Mouse (Mus musculus): ENCODE results near the gene Akap14. TPM values are rescaled to one million over a fixed set of nuclear protein-coding genes. Genes with fewer than 3 reads are reported as not detected.
"Not testable (repeated sequence)": the region's sequence is repeated elsewhere in the genome, so short reads cannot be mapped to it uniquely, and the experiment has no call there.

The Akap14 gene
- not detected in 2 replicates for polyA plus RNA-seq (2015; fragmentation: Nextera tagmentation; extraction: Ambion mirVana)

DNA sequence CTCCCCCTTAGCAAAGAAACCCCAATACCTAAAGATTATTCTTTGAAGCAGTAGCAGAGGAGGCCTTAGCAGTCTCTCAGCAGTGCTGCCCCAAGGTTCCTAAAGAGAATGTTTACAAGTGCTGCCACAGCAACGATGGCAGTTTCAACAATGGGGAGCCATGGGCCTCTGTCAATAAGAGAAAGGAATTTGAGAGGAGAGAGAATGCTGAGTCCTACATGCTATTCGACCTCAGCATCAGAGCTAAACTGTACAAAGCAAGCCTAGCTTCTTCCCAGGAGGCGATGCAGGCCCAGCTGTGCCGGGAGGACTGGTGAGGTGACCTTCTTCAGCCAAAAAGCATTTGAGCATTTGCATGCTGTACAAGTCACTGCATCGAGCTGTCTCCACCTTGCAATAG lies at the start of gene Akap14:
TSS of gene Akap14 (minus strand) at position 101 of the 400 bp plus-strand sequence.
- no peak within 1 kb of the TSS for H3K9ac ChIP-seq (ENCODE audit: low read depth, low read length)
- H3K4me2 ChIP-seq (ENCODE audit: low read depth, low read length): no peak within 1 kb of the TSS
- H3K36me3 ChIP-seq (ENCODE audit: control insufficient read depth, insufficient read depth, low read length): no peaks in the 10 kb centered on the region
- no peak for ATAC-seq
- WGBS: 48% methylated on average over 5 of the region's 5 CpGs
- no peaks in the 10 kb centered on the region for H3K4me1 ChIP-seq (ENCODE audit: control insufficient read depth, insufficient read depth, low read length)
- H3K27ac ChIP-seq (ENCODE audit: low read length): no peak within 1 kb of the TSS
- H3K9me3 ChIP-seq (ENCODE audit: control insufficient read depth, low read length): no peaks in the 10 kb centered on the region
- no peak within 1 kb of the TSS for H3K4me3 ChIP-seq (ENCODE audit: low read length)
- H3K27me3 ChIP-seq (replicated peaks; ENCODE audit: control insufficient read depth, insufficient read depth, low read length): no peaks in the 10 kb centered on the region

DNA sequence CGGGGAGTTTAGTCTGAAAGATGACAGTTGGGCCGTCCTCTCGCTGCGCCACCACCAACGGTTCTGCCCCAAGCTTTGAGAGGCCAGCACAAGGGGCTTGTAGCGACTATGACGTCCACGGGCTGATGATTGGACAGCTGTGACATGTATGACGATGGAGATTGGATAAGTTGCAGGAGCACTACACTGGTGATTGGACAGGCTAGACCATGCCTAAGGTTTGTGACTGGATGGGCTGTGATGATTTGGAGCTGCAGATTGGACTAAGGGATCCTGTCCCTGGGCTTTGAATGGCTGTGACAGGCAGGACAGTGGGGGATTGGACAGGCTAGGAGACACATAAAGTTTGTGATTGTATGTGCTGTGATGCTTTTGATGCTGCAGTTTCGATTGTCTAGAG lies 42.3 kb upstream of the Akap14 start, which contains the start of gene Gm9:
TSS of gene Gm9 (minus strand) at position 101 of the 400 bp plus-strand sequence.
- no peak within 1 kb of the TSS for H3K9ac ChIP-seq (ENCODE audit: low read depth, low read length)
- 86% methylated on average over 10 of the region's 10 CpGs for WGBS
- ATAC-seq: no peak
- no peak within 1 kb of the TSS for H3K27ac ChIP-seq (ENCODE audit: low read length)
- H3K36me3 ChIP-seq (ENCODE audit: control insufficient read depth, insufficient read depth, low read length): no peaks in the 10 kb centered on the region
- H3K4me3 ChIP-seq (ENCODE audit: low read length): no peak within 1 kb of the TSS
- H3K4me2 ChIP-seq (ENCODE audit: low read depth, low read length): no peak within 1 kb of the TSS
- no peaks in the 10 kb centered on the region for H3K27me3 ChIP-seq (replicated peaks; ENCODE audit: control insufficient read depth, insufficient read depth, low read length)
- no peaks in the 10 kb centered on the region for H3K9me3 ChIP-seq (ENCODE audit: control insufficient read depth, low read length)
- no peaks in the 10 kb centered on the region for H3K4me1 ChIP-seq (ENCODE audit: control insufficient read depth, insufficient read depth, low read length)

- Histone ChIP-seq H3K4me3 (ENCODE audit: low read length) (no peak overlapping the region), H3K27me3 (replicated peaks; ENCODE audit: control insufficient read depth, insufficient read depth, low read length) (no peaks in the 10 kb centered on the region), H3K4me1 (ENCODE audit: control insufficient read depth, insufficient read depth, low read length) (no peaks in the 10 kb centered on the region), H3K4me2 (ENCODE audit: low read depth, low read length) (no peak overlapping the region), H3K27ac (ENCODE audit: low read length) (no peak overlapping the region), H3K9me3 (ENCODE audit: control insufficient read depth, low read length) (no peaks in the 10 kb centered on the region), H3K9ac (ENCODE audit: low read depth, low read length) (no peak overlapping the region), H3K36me3 (ENCODE audit: control insufficient read depth, insufficient read depth, low read length) (no peaks in the 10 kb centered on the region)
- no peak for ATAC-seq
- WGBS: 59% methylated on average over 8 of the region's 8 CpGs
Measured at GRCm38 (mm10) chrX:37198676-37199075, 30.0 kb upstream of the Akap14 start.

DNA sequence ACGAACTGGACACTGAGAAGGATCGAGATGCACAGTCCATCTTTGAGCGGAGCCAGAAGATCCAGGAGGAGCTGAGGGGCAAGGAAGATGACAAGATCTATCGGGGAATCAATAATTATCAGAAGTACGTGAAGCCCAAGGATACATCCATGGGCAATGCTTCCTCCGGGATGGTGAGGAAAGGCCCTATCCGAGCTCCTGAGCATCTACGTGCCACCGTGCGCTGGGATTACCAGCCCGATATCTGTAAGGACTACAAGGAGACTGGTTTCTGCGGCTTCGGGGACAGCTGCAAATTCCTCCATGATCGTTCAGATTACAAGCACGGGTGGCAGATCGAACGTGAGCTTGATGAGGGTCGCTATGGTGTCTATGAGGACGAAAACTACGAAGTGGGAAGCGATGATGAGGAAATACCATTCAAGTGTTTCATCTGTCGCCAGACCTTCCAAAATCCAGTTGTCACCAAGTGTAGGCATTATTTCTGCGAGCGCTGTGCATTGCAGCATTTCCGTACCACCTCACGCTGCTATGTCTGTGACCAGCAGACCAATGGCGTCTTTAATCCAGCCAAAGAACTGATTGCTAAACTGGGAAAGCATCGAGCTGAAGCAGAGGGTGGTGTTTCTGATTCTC lies 23.2 kb upstream of the Akap14 start:
- no peaks in the 10 kb centered on the region for H3K27me3 ChIP-seq (replicated peaks; ENCODE audit: control insufficient read depth, insufficient read depth, low read length)
- H3K4me1 ChIP-seq (ENCODE audit: control insufficient read depth, insufficient read depth, low read length): no peaks in the 10 kb centered on the region
- H3K36me3 ChIP-seq (ENCODE audit: control insufficient read depth, insufficient read depth, low read length): no peaks in the 10 kb centered on the region
- no peaks in the 10 kb centered on the region for H3K9me3 ChIP-seq (ENCODE audit: control insufficient read depth, low read length)
- WGBS: 24% methylated on average over 28 of the region's 28 CpGs
- ATAC-seq: peak; percentile 22; the same call in 1 of the 2 replicates
- peak overlapping the region; percentile 67 for H3K9ac ChIP-seq (ENCODE audit: low read depth, low read length)
- peak overlapping the region; percentile 62 for H3K4me3 ChIP-seq (ENCODE audit: low read length)
- peak overlapping the region; percentile 64 for H3K4me2 ChIP-seq (ENCODE audit: low read depth, low read length)
- no peak overlapping the region for H3K27ac ChIP-seq (ENCODE audit: low read length)

- H3K27me3 ChIP-seq (replicated peaks; ENCODE audit: control insufficient read depth, insufficient read depth, low read length): no peaks in the 10 kb centered on the region
- H3K36me3 ChIP-seq (ENCODE audit: control insufficient read depth, insufficient read depth, low read length): no peaks in the 10 kb centered on the region
- 0 out of 2 replicates have a peak within 1 kb of the TSS, but pooled peaks have one; percentile 51 for H3K27ac ChIP-seq (ENCODE audit: low read length)
- H3K9ac ChIP-seq (ENCODE audit: low read depth, low read length): peak within 1 kb of the TSS; percentile 67
- H3K4me1 ChIP-seq (ENCODE audit: control insufficient read depth, insufficient read depth, low read length): no peaks in the 10 kb centered on the region
- H3K4me2 ChIP-seq (ENCODE audit: low read depth, low read length): peak within 1 kb of the TSS; percentile 64
- WGBS: 18% methylated on average over 54 of the region's 63 CpGs
- no peaks in the 10 kb centered on the region for H3K9me3 ChIP-seq (ENCODE audit: control insufficient read depth, low read length)
- peak; percentile 93 for ATAC-seq
- H3K4me3 ChIP-seq (ENCODE audit: low read length): peak within 1 kb of the TSS; percentile 62
Measured at GRCm38 (mm10) chrX:37191105-37191743, 22.6 kb upstream of the Akap14 start, which contains the start of the genes Ndufa1 and Rnf113a1. Gene Ndufa1, minus strand, starts transcription at chrX:37191163. Gene Rnf113a1, plus strand, starts transcription at chrX:37191245.

DNA sequence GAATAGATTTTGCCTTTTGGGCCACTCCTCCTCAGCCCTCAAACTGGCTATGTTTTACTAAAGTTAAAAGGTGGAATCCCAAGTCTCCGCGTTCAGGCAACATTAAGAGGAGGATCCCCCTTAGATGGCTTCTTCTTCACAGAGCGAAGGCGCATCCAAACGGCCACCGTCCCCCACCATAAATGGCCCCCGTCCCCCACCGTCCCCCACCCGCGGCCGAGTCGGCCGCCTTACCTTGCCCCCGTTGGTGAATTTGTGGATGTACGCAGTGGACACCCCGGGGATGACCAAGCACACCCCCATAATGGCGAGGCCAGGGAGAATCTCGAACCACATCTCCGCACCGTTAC lies 22.1 kb upstream of the Akap14 start:
- no peaks in the 10 kb centered on the region for H3K36me3 ChIP-seq (ENCODE audit: control insufficient read depth, insufficient read depth, low read length)
- no peaks in the 10 kb centered on the region for H3K4me1 ChIP-seq (ENCODE audit: control insufficient read depth, insufficient read depth, low read length)
- no peaks in the 10 kb centered on the region for H3K27me3 ChIP-seq (replicated peaks; ENCODE audit: control insufficient read depth, insufficient read depth, low read length)
- no peak overlapping the region for H3K27ac ChIP-seq (ENCODE audit: low read length)
- H3K9me3 ChIP-seq (ENCODE audit: control insufficient read depth, low read length): no peaks in the 10 kb centered on the region
- H3K4me3 ChIP-seq (ENCODE audit: low read length): peak overlapping the region; percentile 62
- no peak for ATAC-seq
- H3K9ac ChIP-seq (ENCODE audit: low read depth, low read length): peak overlapping the region; percentile 67
- 17% methylated on average over 18 of the region's 20 CpGs for WGBS
- peak overlapping the region; percentile 56 for H3K4me2 ChIP-seq (ENCODE audit: low read depth, low read length)

DNA sequence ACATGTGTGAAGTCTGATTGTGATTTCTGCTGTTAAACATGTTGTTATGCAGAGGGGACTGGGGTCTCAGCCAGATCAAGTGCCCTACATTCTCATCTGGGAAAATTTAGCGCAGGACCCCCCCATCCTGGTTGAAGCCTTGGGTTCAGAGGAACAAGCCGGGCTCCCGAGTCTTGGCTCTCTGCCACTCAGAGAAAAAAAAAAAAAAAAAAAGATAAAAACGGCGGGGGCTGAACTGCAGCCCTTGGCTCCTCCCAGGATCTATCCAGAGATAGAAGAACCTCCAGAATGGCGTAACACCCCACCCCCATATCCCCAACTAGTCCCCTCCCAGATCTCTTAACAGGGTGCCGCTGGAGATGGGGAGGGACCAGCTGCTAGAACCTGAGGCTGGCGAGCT lies 15.8 kb upstream of the Akap14 start:
- H3K36me3 ChIP-seq (ENCODE audit: control insufficient read depth, insufficient read depth, low read length); ATAC-seq; H3K9ac ChIP-seq (ENCODE audit: low read depth, low read length); H3K4me1 ChIP-seq (ENCODE audit: control insufficient read depth, insufficient read depth, low read length); H3K4me2 ChIP-seq (ENCODE audit: low read depth, low read length); H3K9me3 ChIP-seq (ENCODE audit: control insufficient read depth, low read length); H3K27me3 ChIP-seq (replicated peaks; ENCODE audit: control insufficient read depth, insufficient read depth, low read length); H3K27ac ChIP-seq (ENCODE audit: low read length); H3K4me3 ChIP-seq (ENCODE audit: low read length): not testable (repeated sequence)
- 67% methylated on average over 7 of the region's 8 CpGs for WGBS

- Histone ChIP-seq H3K27me3 (replicated peaks; ENCODE audit: control insufficient read depth, insufficient read depth, low read length) (no peaks in the 10 kb centered on the region), H3K4me2 (ENCODE audit: low read depth, low read length) (no peak overlapping the region), H3K9me3 (ENCODE audit: control insufficient read depth, low read length) (no peaks in the 10 kb centered on the region), H3K36me3 (ENCODE audit: control insufficient read depth, insufficient read depth, low read length) (no peaks in the 10 kb centered on the region), H3K9ac (ENCODE audit: low read depth, low read length) (no peak overlapping the region), H3K4me1 (ENCODE audit: control insufficient read depth, insufficient read depth, low read length) (no peaks in the 10 kb centered on the region), H3K27ac (ENCODE audit: low read length) (no peak overlapping the region), H3K4me3 (ENCODE audit: low read length) (no peak overlapping the region)
- 27% methylated on average over 3 of the region's 3 CpGs for WGBS
- no peak for ATAC-seq
Measured at GRCm38 (mm10) chrX:37167085-37167484, 1.6 kb downstream of the Akap14 start.

DNA sequence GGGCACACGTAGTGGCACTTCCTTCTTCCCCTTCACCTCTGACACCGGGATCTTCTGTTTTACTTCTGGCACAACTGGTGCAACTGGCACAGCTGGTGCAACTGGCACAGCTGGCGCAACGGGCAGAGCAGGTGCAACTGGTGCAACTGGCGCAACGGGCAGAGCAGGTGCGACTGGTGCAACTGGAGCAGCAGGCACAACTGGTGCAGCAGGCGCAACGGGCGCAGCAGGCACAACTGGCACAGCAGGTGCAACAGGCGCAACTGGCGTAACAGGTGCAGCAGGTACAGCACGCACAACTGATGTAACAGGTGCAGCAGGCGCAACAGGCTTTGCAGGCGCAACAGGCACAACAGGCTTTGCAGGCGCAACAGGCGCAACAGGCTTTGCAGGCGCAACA lies 5.5 kb downstream of the Akap14 start:
- no peak overlapping the region for H3K9ac ChIP-seq (ENCODE audit: low read depth, low read length)
- H3K27ac ChIP-seq (ENCODE audit: low read length): no peak overlapping the region
- no peaks in the 10 kb centered on the region for H3K9me3 ChIP-seq (ENCODE audit: control insufficient read depth, low read length)
- H3K36me3 ChIP-seq (ENCODE audit: control insufficient read depth, insufficient read depth, low read length): no peaks in the 10 kb centered on the region
- H3K4me1 ChIP-seq (ENCODE audit: control insufficient read depth, insufficient read depth, low read length): no peaks in the 10 kb centered on the region
- H3K27me3 ChIP-seq (replicated peaks; ENCODE audit: control insufficient read depth, insufficient read depth, low read length): no peaks in the 10 kb centered on the region
- no peak overlapping the region for H3K4me2 ChIP-seq (ENCODE audit: low read depth, low read length)
- 76% methylated on average over 18 of the region's 18 CpGs for WGBS
- no peak for ATAC-seq
- H3K4me3 ChIP-seq (ENCODE audit: low read length): no peak overlapping the region
